Mouse (Mus musculus): ENCODE data around the gene Fezf2. TPM values are rescaled to one million over a fixed set of nuclear protein-coding genes. Genes with fewer than 3 reads are reported as not detected.

Gene Fezf2
- total RNA-seq (2023), result not detected

GRCm38 (mm10) chr14:12348089-12348488 is at the start of gene Fezf2:
TSS of gene Fezf2 (minus strand) at chr14:12348189.

Other genes with a start within 250 kb of the Fezf2 start
- under 1 TPM in 1 of 2 experiments, not detected in 1; 0.24 TPM for gene Gm49355, start 64.2 kb downstream of the Fezf2 start, total RNA-seq (2023)
- gene 3830406C13Rik, start 64.0 kb downstream of the Fezf2 start, total RNA-seq (2023), result 10 to 100 TPM; 18.7 to 24.9 TPM